Mouse (Mus musculus): Measurements from ENCODE around the gene Vsig10. TPM values are rescaled to one million over a fixed set of nuclear protein-coding genes. Genes with fewer than 3 reads are reported as not detected.

Gene Vsig10
- polyA plus RNA-seq (2015; fragmentation: Nextera tagmentation; extraction: Ambion mirVana) = 1.5 and 1.8 TPM in 2 replicates

DNA sequence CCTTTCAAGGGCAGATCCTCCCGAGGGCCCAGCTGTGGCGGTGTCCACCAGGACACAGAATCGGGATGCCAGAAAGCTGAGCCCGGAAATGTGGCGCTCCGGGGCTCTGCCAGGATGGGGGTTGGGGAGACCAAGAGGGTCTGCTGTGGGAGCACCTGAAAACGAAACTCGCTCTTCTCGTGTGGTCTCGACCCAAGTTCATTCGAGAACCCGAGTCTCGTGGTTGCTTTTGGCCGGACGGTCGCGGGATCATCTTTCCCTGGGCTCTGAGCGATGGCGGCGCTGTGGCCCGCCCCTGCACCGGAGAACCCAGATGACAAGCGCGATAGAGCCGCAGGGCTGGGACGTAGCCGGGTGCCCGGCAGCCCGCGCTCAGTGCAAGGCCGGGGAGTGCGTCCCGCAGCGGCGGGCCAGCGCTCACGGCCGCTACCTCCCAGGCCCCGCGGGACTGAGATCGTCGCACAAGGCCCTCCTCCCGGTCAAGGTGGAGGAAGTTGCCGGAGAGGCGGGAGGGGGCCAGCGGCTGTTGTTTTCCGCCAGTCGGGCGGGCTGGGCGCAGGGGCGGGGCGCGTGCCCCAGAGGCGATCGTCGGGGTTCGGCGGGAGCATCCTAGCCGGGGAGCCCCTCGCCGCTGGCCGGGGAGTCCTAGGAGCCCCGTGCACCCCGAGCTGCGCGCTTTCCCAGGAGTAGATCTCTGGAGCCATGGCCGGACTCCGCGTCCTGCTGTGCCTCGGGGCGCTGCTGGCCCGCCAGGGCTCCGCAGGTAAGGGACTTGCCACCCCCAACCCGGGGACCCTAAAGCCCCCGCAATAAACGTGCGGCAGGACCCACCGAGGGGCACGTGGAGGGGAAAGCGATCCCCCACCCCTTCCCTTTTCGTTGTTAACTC lies at the start of gene Vsig10:
Gene Vsig10 (plus strand): TSS at position 343 of the 889 bp plus-strand sequence.
- H3K4me3 ChIP-seq (ENCODE audit: low read depth, low read length) = peak within 1 kb of the TSS; percentile 65
- no peaks in the 10 kb centered on the region for H3K9me3 ChIP-seq (replicated peaks; ENCODE audit: control insufficient read depth, low read length)
- peaks cover 49% of the 10 kb centered on the region for H3K27me3 ChIP-seq (ENCODE audit: control insufficient read depth, insufficient read depth, low read depth, low read length)
- peak within 1 kb of the TSS; percentile 77 for H3K4me2 ChIP-seq (ENCODE audit: low read depth, low read length)
- peaks cover 2% of the 10 kb centered on the region; the same call in 1 of the 2 replicates for H3K4me1 ChIP-seq (ENCODE audit: control insufficient read depth, low read depth, low read length)
- H3K9ac ChIP-seq (ENCODE audit: low read depth, low read length) = peak within 1 kb of the TSS; percentile 63
- no peaks in the 10 kb centered on the region for H3K36me3 ChIP-seq (ENCODE audit: control insufficient read depth, insufficient read depth)
- H3K27ac ChIP-seq (ENCODE audit: low read length) = no peak within 1 kb of the TSS
- peak; percentile 73 for ATAC-seq (ENCODE audit: low read depth)
- under 1% methylated on average over 81 of the region's 81 CpGs for WGBS (ENCODE audit: insufficient replicate concordance)

DNA sequence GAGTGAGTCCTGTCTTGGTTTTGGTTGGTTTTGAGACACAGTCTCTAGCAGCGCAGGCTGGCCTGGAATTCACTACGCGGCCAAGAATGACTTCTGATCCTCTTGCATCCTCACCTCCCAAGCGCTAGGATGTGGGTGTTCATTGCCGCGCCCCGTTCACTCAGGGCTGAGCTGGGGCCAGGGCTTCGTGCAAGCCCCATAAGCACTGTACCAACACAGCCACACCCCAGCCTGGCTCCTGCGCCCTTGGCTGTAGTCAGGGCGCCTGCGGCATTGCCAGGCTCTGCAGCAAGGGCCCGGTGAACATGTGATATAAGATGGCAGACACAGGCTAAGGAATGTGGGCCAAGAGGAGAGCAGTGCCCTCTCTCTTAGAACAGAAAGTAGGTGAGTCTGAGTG lies 49.5 kb upstream of the Vsig10 start:
- no peak overlapping the region for H3K27ac ChIP-seq (ENCODE audit: low read length)
- no peak overlapping the region for H3K4me2 ChIP-seq (ENCODE audit: low read depth, low read length)
- no peaks in the 10 kb centered on the region for H3K27me3 ChIP-seq (ENCODE audit: control insufficient read depth, insufficient read depth, low read depth, low read length)
- peaks cover 29% of the 10 kb centered on the region for H3K36me3 ChIP-seq (ENCODE audit: control insufficient read depth, insufficient read depth)
- no peak overlapping the region for H3K9ac ChIP-seq (ENCODE audit: low read depth, low read length)
- WGBS (ENCODE audit: insufficient replicate concordance) = 91% methylated on average over 12 of the region's 12 CpGs
- no peaks in the 10 kb centered on the region for H3K4me1 ChIP-seq (ENCODE audit: control insufficient read depth, low read depth, low read length)
- no peak for ATAC-seq (ENCODE audit: low read depth)
- no peaks in the 10 kb centered on the region for H3K9me3 ChIP-seq (replicated peaks; ENCODE audit: control insufficient read depth, low read length)
- no peak overlapping the region for H3K4me3 ChIP-seq (ENCODE audit: low read depth, low read length)

DNA sequence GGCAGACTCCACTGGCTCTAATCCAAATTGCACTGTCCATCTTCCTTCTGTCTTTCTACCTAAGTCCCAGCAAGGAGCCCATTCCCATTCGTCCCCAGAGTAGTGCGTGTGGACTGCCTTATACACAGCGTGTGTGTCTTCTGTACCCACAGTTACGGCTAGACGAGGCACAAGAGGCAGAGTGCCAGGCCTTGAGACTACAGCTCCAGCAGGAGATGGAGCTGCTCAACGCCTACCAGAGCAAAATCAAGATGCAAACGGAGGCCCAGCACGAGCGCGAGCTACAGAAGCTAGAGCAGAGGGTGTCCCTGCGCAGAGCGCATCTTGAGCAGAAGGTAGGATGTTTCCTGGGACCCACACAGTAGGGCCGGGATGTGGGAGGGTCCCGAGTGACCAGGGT lies 46.9 kb upstream of the Vsig10 start:
- no peak overlapping the region for H3K4me2 ChIP-seq (ENCODE audit: low read depth, low read length)
- H3K4me3 ChIP-seq (ENCODE audit: low read depth, low read length) = no peak overlapping the region
- H3K36me3 ChIP-seq (ENCODE audit: control insufficient read depth, insufficient read depth) = peaks cover 12% of the 10 kb centered on the region
- H3K9me3 ChIP-seq (replicated peaks; ENCODE audit: control insufficient read depth, low read length) = no peaks in the 10 kb centered on the region
- H3K27ac ChIP-seq (ENCODE audit: low read length) = no peak overlapping the region
- no peaks in the 10 kb centered on the region for H3K4me1 ChIP-seq (ENCODE audit: control insufficient read depth, low read depth, low read length)
- no peaks in the 10 kb centered on the region for H3K27me3 ChIP-seq (ENCODE audit: control insufficient read depth, insufficient read depth, low read depth, low read length)
- 90% methylated on average over 14 of the region's 14 CpGs for WGBS (ENCODE audit: insufficient replicate concordance)
- no peak overlapping the region for H3K9ac ChIP-seq (ENCODE audit: low read depth, low read length)
- ATAC-seq (ENCODE audit: low read depth) = no peak

GRCm38 (mm10) chr5:117274817-117275216 lies 44.1 kb upstream of the Vsig10 start:
- WGBS (ENCODE audit: insufficient replicate concordance) = 59% methylated on average over 5 of the region's 5 CpGs
- no peak overlapping the region for H3K4me3 ChIP-seq (ENCODE audit: low read depth, low read length)
- no peak overlapping the region for H3K4me2 ChIP-seq (ENCODE audit: low read depth, low read length)
- H3K9ac ChIP-seq (ENCODE audit: low read depth, low read length) = no peak overlapping the region
- H3K36me3 ChIP-seq (ENCODE audit: control insufficient read depth, insufficient read depth) = peaks cover 12% of the 10 kb centered on the region
- H3K4me1 ChIP-seq (ENCODE audit: control insufficient read depth, low read depth, low read length) = no peaks in the 10 kb centered on the region
- H3K27me3 ChIP-seq (ENCODE audit: control insufficient read depth, insufficient read depth, low read depth, low read length) = no peaks in the 10 kb centered on the region
- no peak for ATAC-seq (ENCODE audit: low read depth)
- no peaks in the 10 kb centered on the region for H3K9me3 ChIP-seq (replicated peaks; ENCODE audit: control insufficient read depth, low read length)
- no peak overlapping the region for H3K27ac ChIP-seq (ENCODE audit: low read length)

DNA sequence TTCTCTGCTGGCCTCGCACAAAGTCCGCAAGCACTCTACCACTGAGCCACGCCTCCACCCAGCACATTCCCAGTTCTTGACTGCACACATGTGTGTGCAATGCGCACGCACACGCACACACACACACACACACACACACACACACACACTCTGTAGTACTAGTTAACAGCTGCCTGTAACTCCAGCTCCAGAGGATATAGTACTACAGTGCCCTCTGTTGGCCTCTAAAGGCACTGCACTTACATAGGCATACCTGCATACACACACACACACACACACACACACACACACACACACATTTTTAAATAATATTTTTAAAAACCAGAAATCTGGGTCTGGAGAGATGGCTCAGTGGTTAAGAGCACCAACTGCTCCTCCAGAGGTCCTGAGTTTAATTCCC lies 41.1 kb upstream of the Vsig10 start:
- no peaks in the 10 kb centered on the region for H3K4me1 ChIP-seq (ENCODE audit: control insufficient read depth, low read depth, low read length)
- no peak overlapping the region for H3K4me3 ChIP-seq (ENCODE audit: low read depth, low read length)
- H3K4me2 ChIP-seq (ENCODE audit: low read depth, low read length) = no peak overlapping the region
- no peaks in the 10 kb centered on the region for H3K27me3 ChIP-seq (ENCODE audit: control insufficient read depth, insufficient read depth, low read depth, low read length)
- no peaks in the 10 kb centered on the region for H3K9me3 ChIP-seq (replicated peaks; ENCODE audit: control insufficient read depth, low read length)
- H3K9ac ChIP-seq (ENCODE audit: low read depth, low read length) = no peak overlapping the region
- no peak overlapping the region for H3K27ac ChIP-seq (ENCODE audit: low read length)
- 92% methylated on average over 6 of the region's 6 CpGs for WGBS (ENCODE audit: insufficient replicate concordance)
- peaks cover 7% of the 10 kb centered on the region for H3K36me3 ChIP-seq (ENCODE audit: control insufficient read depth, insufficient read depth)
- ATAC-seq (ENCODE audit: low read depth) = no peak

- no peaks in the 10 kb centered on the region for H3K4me1 ChIP-seq (ENCODE audit: control insufficient read depth, low read depth, low read length)
- H3K9ac ChIP-seq (ENCODE audit: low read depth, low read length) = no peak overlapping the region
- H3K4me3 ChIP-seq (ENCODE audit: low read depth, low read length) = no peak overlapping the region
- 72% methylated on average over 15 of the region's 15 CpGs for WGBS (ENCODE audit: insufficient replicate concordance)
- no peaks in the 10 kb centered on the region for H3K9me3 ChIP-seq (replicated peaks; ENCODE audit: control insufficient read depth, low read length)
- peak; percentile 81 for ATAC-seq (ENCODE audit: low read depth)
- H3K4me2 ChIP-seq (ENCODE audit: low read depth, low read length) = 0 out of 2 replicates have a peak overlapping the region, but pooled peaks have one; percentile 13
- H3K27ac ChIP-seq (ENCODE audit: low read length) = peak overlapping the region; percentile 66
- peaks cover 4% of the 10 kb centered on the region for H3K36me3 ChIP-seq (ENCODE audit: control insufficient read depth, insufficient read depth)
- no peaks in the 10 kb centered on the region for H3K27me3 ChIP-seq (ENCODE audit: control insufficient read depth, insufficient read depth, low read depth, low read length)
These were observed 39.8 kb upstream of the Vsig10 start for GRCm38 (mm10) chr5:117278809-117279668.

- Histone ChIP-seq H3K9me3 (replicated peaks; ENCODE audit: control insufficient read depth, low read length) (no peaks in the 10 kb centered on the region), H3K4me2 (ENCODE audit: low read depth, low read length) (no peak overlapping the region), H3K9ac (ENCODE audit: low read depth, low read length) (no peak overlapping the region), H3K4me3 (ENCODE audit: low read depth, low read length) (no peak overlapping the region), H3K36me3 (ENCODE audit: control insufficient read depth, insufficient read depth) (peaks cover 2% of the 10 kb centered on the region; the same call in 1 of the 2 replicates), H3K27ac (ENCODE audit: low read length) (peak overlapping the region; percentile 44; the same call in 1 of the 2 replicates), H3K27me3 (ENCODE audit: control insufficient read depth, insufficient read depth, low read depth, low read length) (no peaks in the 10 kb centered on the region), H3K4me1 (ENCODE audit: control insufficient read depth, low read depth, low read length) (no peaks in the 10 kb centered on the region)
- 40% methylated on average over 4 of the region's 4 CpGs for WGBS (ENCODE audit: insufficient replicate concordance)
- no peak for ATAC-seq (ENCODE audit: low read depth)
These were observed 39.2 kb upstream of the Vsig10 start for GRCm38 (mm10) chr5:117279669-117280050.

- H3K4me3 ChIP-seq (ENCODE audit: low read depth, low read length) = no peak overlapping the region
- WGBS (ENCODE audit: insufficient replicate concordance) = 84% methylated on average over 10 of the region's 10 CpGs
These were observed 37.3 kb upstream of the Vsig10 start for GRCm38 (mm10) chr5:117281536-117281935.

More at GRCm38 (mm10) chr5:117281536-117281935, 37.3 kb upstream of the Vsig10 start:
- Histone ChIP-seq H3K4me1 (ENCODE audit: control insufficient read depth, low read depth, low read length) (peaks cover 9% of the 10 kb centered on the region), H3K36me3 (ENCODE audit: control insufficient read depth, insufficient read depth) (peaks cover 2% of the 10 kb centered on the region; the same call in 1 of the 2 replicates), H3K4me2 (ENCODE audit: low read depth, low read length) (no peak overlapping the region), H3K9ac (ENCODE audit: low read depth, low read length) (no peak overlapping the region), H3K9me3 (replicated peaks; ENCODE audit: control insufficient read depth, low read length) (no peaks in the 10 kb centered on the region), H3K27ac (ENCODE audit: low read length) (no peak overlapping the region), H3K27me3 (ENCODE audit: control insufficient read depth, insufficient read depth, low read depth, low read length) (no peaks in the 10 kb centered on the region)
- no peak for ATAC-seq (ENCODE audit: low read depth)

Measured in liver, embryonic 16.5 days (tissue).